Comparison of ENCODE assay signal across 16 mouse cellular contexts in the genomic region with DNA sequence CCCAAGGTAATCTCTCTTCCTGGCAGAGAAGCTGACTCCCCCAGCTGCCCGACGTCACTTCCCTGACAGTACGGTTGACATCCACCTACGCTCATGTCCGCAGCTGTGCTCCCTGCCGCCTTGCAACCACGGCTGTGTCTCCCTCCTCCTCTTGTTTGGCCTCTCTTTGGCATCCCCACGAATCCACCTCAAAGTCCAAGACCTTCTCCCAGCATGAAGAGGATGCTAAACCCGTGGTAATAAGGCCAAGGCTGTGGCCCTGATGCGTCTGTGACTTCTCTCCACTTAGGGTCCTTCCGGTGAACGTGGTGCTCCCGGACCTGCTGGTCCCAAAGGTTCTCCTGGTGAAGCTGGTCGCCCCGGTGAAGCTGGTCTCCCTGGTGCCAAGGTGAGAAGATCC. TPM values are rescaled to one million over a fixed set of nuclear protein-coding genes. Genes with fewer than 3 reads are reported as not detected.
DNase-seq lines count a peak whose midpoint lies in the region; ATAC-seq and TF ChIP-seq lines count a peak whose summit lies in the region.
"Had no signal": no experiment of that assay in that cellular context is flagged by ENCODE, and none has a peak within 500 bp of the region (broad histone marks: within the 10 kb centered on the region; RNA-seq: fewer than 3 reads in every experiment).

No protein-coding gene starts in this region.

- H3K4me2 ChIP-seq in heart, embryonic 15.5 days: no peak overlapping the region
- peak overlapping the region; percentile 22; the same call in 1 of the 2 replicates for H3K4me2 ChIP-seq in lung, embryonic 14.5 days
- no peak overlapping the region for H3K4me2 ChIP-seq in intestine, embryonic 16.5 days (ENCODE audit: low read depth, low read length)
- no peak overlapping the region for H3K4me2 ChIP-seq in stomach, postnatal 0 days (replicated peaks; ENCODE audit: low read depth)
- H3K4me2 ChIP-seq in midbrain, embryonic 16.5 days (ENCODE audit: low read length): no peak overlapping the region
- H3K4me2 ChIP-seq: hindbrain, embryonic 13.5 days; midbrain, embryonic 11.5 days had no signal

- no peak for DNase-seq in heart, adult 18-20 months
- DNase-seq in lung, embryonic 14.5 days: peak; percentile 3
- no peak for DNase-seq in lung, postnatal 10 days
- DNase-seq in stomach, postnatal 0 days (ENCODE audit: low spot score): no peak
- no peak for DNase-seq in adrenal gland, postnatal 25 days

- no peak for ATAC-seq in heart, embryonic 15.5 days (replicated peaks; ENCODE audit: insufficient number of reproducible peaks, insufficient read depth, low FRiP score, low read depth)
- ATAC-seq in lung, embryonic 14.5 days (ENCODE audit: insufficient read depth): no peak
- ATAC-seq in intestine, embryonic 16.5 days: no peak
- no peak for ATAC-seq in stomach, postnatal 0 days (ENCODE audit: low FRiP score, low TSS enrichment)
- no peak for ATAC-seq in midbrain, embryonic 16.5 days

- H3K27me3 ChIP-seq in heart, embryonic 15.5 days: peaks cover 58% of the 10 kb centered on the region
- H3K27me3 ChIP-seq in lung, embryonic 14.5 days (ENCODE audit: insufficient read depth, low read length): no peaks in the 10 kb centered on the region; the same call in 1 of the 2 replicates
- H3K27me3 ChIP-seq in intestine, embryonic 16.5 days (replicated peaks; ENCODE audit: control insufficient read depth, insufficient read depth, low read length): no peaks in the 10 kb centered on the region
- no peaks in the 10 kb centered on the region for H3K27me3 ChIP-seq in stomach, postnatal 0 days (ENCODE audit: control insufficient read depth, insufficient read depth, low read length)
- H3K27me3 ChIP-seq in midbrain, embryonic 16.5 days (ENCODE audit: control insufficient read depth, insufficient read depth, low read depth, low read length): peaks cover 16% of the 10 kb centered on the region

- no peaks in the 10 kb centered on the region for H3K36me3 ChIP-seq in heart, embryonic 15.5 days
- H3K36me3 ChIP-seq in lung, embryonic 14.5 days (ENCODE audit: insufficient read depth): peaks cover 99% of the 10 kb centered on the region
- H3K36me3 ChIP-seq in intestine, embryonic 16.5 days (ENCODE audit: control insufficient read depth, insufficient read depth, low read length): peaks cover 4% of the 10 kb centered on the region
- H3K36me3 ChIP-seq in stomach, postnatal 0 days (ENCODE audit: control insufficient read depth, insufficient read depth, low read length): peaks cover 46% of the 10 kb centered on the region
- H3K36me3 ChIP-seq in midbrain, embryonic 16.5 days (ENCODE audit: control insufficient read depth, insufficient read depth, low read length): no peaks in the 10 kb centered on the region
- H3K36me3 ChIP-seq: hindbrain, embryonic 13.5 days had no signal

- H3K27ac ChIP-seq in heart, embryonic 15.5 days: peak overlapping the region; percentile 80
- peak overlapping the region; percentile 74; the same call in 1 of the 2 replicates for H3K27ac ChIP-seq in lung, embryonic 14.5 days (ENCODE audit: low read depth)
- H3K27ac ChIP-seq in intestine, embryonic 16.5 days (ENCODE audit: low read length): 0 out of 2 replicates have a peak overlapping the region, but pooled peaks have one; percentile 52
- H3K27ac ChIP-seq in stomach, postnatal 0 days (replicated peaks): peak overlapping the region; percentile 58
- H3K27ac ChIP-seq in midbrain, embryonic 16.5 days (ENCODE audit: low read length): no peak overlapping the region
- H3K27ac ChIP-seq: hindbrain, embryonic 13.5 days; liver, embryonic 14.5 days had no signal

- no peak for TF ChIP-seq CTCF in lung, embryonic 14.5 days (IDR thresholded peaks at IDR 0.05; ENCODE audit: low read depth)
- no peak for TF ChIP-seq CTCF in stomach, postnatal 0 days (IDR thresholded peaks at IDR 0.05; ENCODE audit: low read depth)

- H3K4me1 ChIP-seq in heart, embryonic 15.5 days (replicated peaks): peaks cover 18% of the 10 kb centered on the region; the same call in 1 of the 2 replicates
- no peaks in the 10 kb centered on the region; the same call in 1 of the 2 replicates for H3K4me1 ChIP-seq in lung, embryonic 14.5 days (ENCODE audit: insufficient read depth)
- H3K4me1 ChIP-seq in intestine, embryonic 16.5 days (ENCODE audit: control insufficient read depth, insufficient read depth, low read length): peaks cover 4% of the 10 kb centered on the region
- 0 out of 2 replicates have a peak, but pooled peaks cover 2% of the 10 kb centered on the region for H3K4me1 ChIP-seq in stomach, postnatal 0 days (replicated peaks; ENCODE audit: control insufficient read depth, insufficient read depth)
- 0 out of 2 replicates have a peak, but pooled peaks cover under 1% of the 10 kb centered on the region for H3K4me1 ChIP-seq in midbrain, embryonic 16.5 days (ENCODE audit: control insufficient read depth, insufficient read depth, low read length)

- H3K4me3 ChIP-seq in heart, embryonic 15.5 days: no peak overlapping the region
- H3K4me3 ChIP-seq in lung, embryonic 14.5 days (ENCODE audit: low read depth, low read length): no peak overlapping the region
- no peak overlapping the region for H3K4me3 ChIP-seq in intestine, embryonic 16.5 days (ENCODE audit: low read length)
- H3K4me3 ChIP-seq in stomach, postnatal 0 days (ENCODE audit: low read depth, low read length): no peak overlapping the region
- H3K4me3 ChIP-seq in midbrain, embryonic 16.5 days (ENCODE audit: low read depth, low read length): no peak overlapping the region
- H3K4me3 ChIP-seq: hindbrain, embryonic 13.5 days had no signal

- 70% methylated on average over 15 of the region's 15 CpGs for WGBS in heart, embryonic 15.5 days
- WGBS in lung, embryonic 14.5 days: 63% methylated on average over 15 of the region's 15 CpGs
- WGBS in intestine, embryonic 16.5 days: 76% methylated on average over 15 of the region's 15 CpGs
- 63% methylated on average over 15 of the region's 15 CpGs for WGBS in stomach, postnatal 0 days
- WGBS in midbrain, embryonic 16.5 days: 85% methylated on average over 15 of the region's 15 CpGs

- H3K9ac ChIP-seq in heart, embryonic 15.5 days: no peak overlapping the region
- H3K9ac ChIP-seq in lung, embryonic 14.5 days: no peak overlapping the region; the same call in 1 of the 2 replicates
- no peak overlapping the region for H3K9ac ChIP-seq in intestine, embryonic 16.5 days (ENCODE audit: low read depth, low read length)
- 0 out of 2 replicates have a peak overlapping the region, but pooled peaks have one; percentile 18 for H3K9ac ChIP-seq in stomach, postnatal 0 days (ENCODE audit: low read length)
- H3K9ac ChIP-seq in midbrain, embryonic 16.5 days (ENCODE audit: low read depth, low read length): no peak overlapping the region
- H3K9ac ChIP-seq: hindbrain, embryonic 13.5 days; liver, embryonic 14.5 days had no signal

- no peak for TF ChIP-seq EP300 in stomach, postnatal 0 days (optimal IDR thresholded peaks at IDR 0.05)

- H3K9me3 ChIP-seq in heart, embryonic 15.5 days (replicated peaks): no peaks in the 10 kb centered on the region
- no peaks in the 10 kb centered on the region for H3K9me3 ChIP-seq in lung, embryonic 14.5 days (ENCODE audit: low read depth, low read length)
- H3K9me3 ChIP-seq in intestine, embryonic 16.5 days (ENCODE audit: control insufficient read depth, low read length): no peaks in the 10 kb centered on the region
- no peaks in the 10 kb centered on the region for H3K9me3 ChIP-seq in stomach, postnatal 0 days (ENCODE audit: control insufficient read depth, low read length)
- no peaks in the 10 kb centered on the region for H3K9me3 ChIP-seq in midbrain, embryonic 16.5 days (replicated peaks; ENCODE audit: control insufficient read depth, low read length, poor library complexity, severe bottlenecking)
- H3K9me3 ChIP-seq: hindbrain, embryonic 13.5 days had no signal

RNA-seq across cellular contexts. Expression of a gene that starts 7.0 kb away (rescaled TPM):
- 825 and 1,122 TPM in 2 replicates for polyA plus RNA-seq in heart, embryonic 15.5 days (2015; fragmentation: Nextera tagmentation; extraction: Ambion mirVana)
- 10 to 100 TPM; 43.0 to 53.3 TPM for total RNA-seq in heart, adult 18-20 months (2021)
- polyA plus RNA-seq in lung, embryonic 14.5 days (2014; fragmentation: Nextera tagmentation; extraction: Ambion mirVana): 1,035 and 1,062 TPM in 2 replicates
- 890 and 1,013 TPM in 2 replicates for polyA plus RNA-seq in intestine, embryonic 16.5 days (2015; fragmentation: Nextera tagmentation; extraction: Ambion mirVana)
- 816 and 869 TPM in 2 replicates for polyA plus RNA-seq in stomach, postnatal 0 days (2015; fragmentation: Nextera tagmentation; extraction: Ambion mirVana)
- 74.0 and 116 TPM in 2 replicates for total RNA-seq in adrenal gland, postnatal 25 days (2021)
- polyA plus RNA-seq in midbrain, embryonic 16.5 days (2015; fragmentation: Nextera tagmentation; extraction: Ambion mirVana): 58.1 and 84.6 TPM in 2 replicates
- total RNA-seq: granulocyte monocyte progenitor cell, adult 5-6 weeks; neutrophil, adult 5-6 weeks had no signal

RNA-seq across cellular contexts. Expression of a gene that starts 24.3 kb away (rescaled TPM):
- 0.15 and 0.22 TPM in 2 replicates for polyA plus RNA-seq in heart, embryonic 15.5 days (2015; fragmentation: Nextera tagmentation; extraction: Ambion mirVana)
- not detected for total RNA-seq in heart, adult 18-20 months (2021)
- polyA plus RNA-seq in lung, embryonic 14.5 days (2014; fragmentation: Nextera tagmentation; extraction: Ambion mirVana): not detected in 2 replicates
- not detected in 2 replicates for polyA plus RNA-seq in intestine, embryonic 16.5 days (2015; fragmentation: Nextera tagmentation; extraction: Ambion mirVana)
- polyA plus RNA-seq in stomach, postnatal 0 days (2015; fragmentation: Nextera tagmentation; extraction: Ambion mirVana): not detected in 2 replicates
- not detected in 2 replicates for total RNA-seq in adrenal gland, postnatal 25 days (2021)
- not detected in 2 replicates for polyA plus RNA-seq in midbrain, embryonic 16.5 days (2015; fragmentation: Nextera tagmentation; extraction: Ambion mirVana)
- total RNA-seq: adrenal gland, postnatal 14 days; granulocyte monocyte progenitor cell, adult 5-6 weeks; left cerebral cortex, adult 18-20 months; neutrophil, adult 5-6 weeks had no signal
- polyA plus RNA-seq: forebrain, embryonic 11.5 days; hindbrain, embryonic 13.5 days; liver, embryonic 14.5 days; midbrain, embryonic 11.5 days had no signal

RNA-seq across cellular contexts. Expression of a gene that starts 33.1 kb away (rescaled TPM):
- polyA plus RNA-seq in heart, embryonic 15.5 days (2015; fragmentation: Nextera tagmentation; extraction: Ambion mirVana): 22.1 and 24.7 TPM in 2 replicates
- total RNA-seq in heart, adult 18-20 months (2021): 100 to 1,000 TPM; 182 to 184 TPM
- 0.35 TPM in 1 of 2 replicates, not detected in the other for polyA plus RNA-seq in lung, embryonic 14.5 days (2014; fragmentation: Nextera tagmentation; extraction: Ambion mirVana)
- 0.26 and 0.36 TPM in 2 replicates for polyA plus RNA-seq in intestine, embryonic 16.5 days (2015; fragmentation: Nextera tagmentation; extraction: Ambion mirVana)
- polyA plus RNA-seq in stomach, postnatal 0 days (2015; fragmentation: Nextera tagmentation; extraction: Ambion mirVana): 0.47 and 0.80 TPM in 2 replicates
- not detected in 2 replicates for total RNA-seq in adrenal gland, postnatal 25 days (2021)
- 0.20 TPM in 1 of 2 replicates, not detected in the other for polyA plus RNA-seq in midbrain, embryonic 16.5 days (2015; fragmentation: Nextera tagmentation; extraction: Ambion mirVana)
- total RNA-seq: adrenal gland, postnatal 14 days; granulocyte monocyte progenitor cell, adult 5-6 weeks; left cerebral cortex, adult 18-20 months; neutrophil, adult 5-6 weeks had no signal
- polyA plus RNA-seq: forebrain, embryonic 11.5 days; liver, embryonic 14.5 days; midbrain, embryonic 11.5 days had no signal

RNA-seq across cellular contexts. Expression of a gene that starts 47.8 kb away (rescaled TPM):
- polyA plus RNA-seq in heart, embryonic 15.5 days (2015; fragmentation: Nextera tagmentation; extraction: Ambion mirVana): 5.0 and 6.6 TPM in 2 replicates
- 10 to 100 TPM; 44.8 to 47.2 TPM for total RNA-seq in heart, adult 18-20 months (2021)
- polyA plus RNA-seq in lung, embryonic 14.5 days (2014; fragmentation: Nextera tagmentation; extraction: Ambion mirVana): 13.0 and 14.3 TPM in 2 replicates
- 5.2 and 5.6 TPM in 2 replicates for polyA plus RNA-seq in intestine, embryonic 16.5 days (2015; fragmentation: Nextera tagmentation; extraction: Ambion mirVana)
- polyA plus RNA-seq in stomach, postnatal 0 days (2015; fragmentation: Nextera tagmentation; extraction: Ambion mirVana): 4.9 and 5.4 TPM in 2 replicates
- 125 and 146 TPM in 2 replicates for total RNA-seq in adrenal gland, postnatal 25 days (2021)
- 18.4 and 19.4 TPM in 2 replicates for polyA plus RNA-seq in midbrain, embryonic 16.5 days (2015; fragmentation: Nextera tagmentation; extraction: Ambion mirVana)

Comparison
In these comparisons a context has a peak if more than half of its experiments do, and no peak if none do; other contexts are left out.
1. RNA of a gene that starts 33.1 kb away (polyA plus RNA-seq): 22.1 to 24.7 TPM in heart, embryonic 15.5 days; 0.47 to 0.80 TPM in stomach, postnatal 0 days, 0.26 to 0.36 TPM in intestine, embryonic 16.5 days, 0.20 TPM in midbrain, embryonic 16.5 days and 0.35 TPM in lung, embryonic 14.5 days; every median in the first group is over 10 times any median in the second.